Mouse (Mus musculus) liver, postnatal 0 days (tissue): ENCODE measurements around the gene Zeb2.

Experiments used
- CTCF ChIP-seq: sonication (generic); IDR thresholded peaks from 2 replicates; pipeline ENCODE4 v1.5.1; 2016; ENCODE audit warnings: antibody characterized with exemption, low read depth
- EP300 ChIP-seq: IDR thresholded peaks from 2 replicates; pipeline ENCODE4 v1.6.1; 2016; ENCODE audit warnings: antibody characterized with exemption, low read depth, mild to moderate bottlenecking

DNA sequence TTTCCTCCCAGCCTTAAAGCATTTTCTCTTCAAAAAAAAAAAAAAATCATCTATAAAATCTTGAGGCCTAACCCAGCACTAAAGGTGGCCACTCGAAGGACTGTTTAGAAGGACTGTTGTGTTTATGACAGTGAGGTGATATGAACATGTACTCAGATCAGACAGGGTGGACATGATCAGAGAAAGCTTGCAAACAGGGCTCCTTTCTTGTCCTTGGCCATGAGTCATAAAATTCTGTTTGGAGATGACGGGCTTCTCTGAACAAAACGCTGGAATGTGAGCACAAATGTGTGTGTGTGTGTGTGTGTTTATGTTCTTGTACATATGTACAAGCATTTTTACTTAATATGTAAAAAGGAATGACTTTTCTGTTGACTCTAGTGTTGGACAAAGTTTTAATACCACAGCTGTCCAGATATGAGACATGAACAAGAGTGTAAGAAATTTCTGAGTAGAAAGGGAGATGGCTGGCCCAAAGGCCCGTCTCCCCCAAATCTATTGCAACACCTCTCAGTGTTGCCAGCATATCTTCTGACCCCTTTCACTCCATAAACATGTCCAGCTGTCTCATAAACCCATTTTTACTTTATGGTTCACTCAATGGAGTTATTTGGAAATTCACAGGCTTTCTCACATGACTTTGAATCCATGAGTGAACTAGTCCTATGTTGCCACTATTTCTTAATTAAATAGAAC is 13.4 kb upstream of the Zeb2 start:
- no peak for TF ChIP-seq CTCF
- no peak for TF ChIP-seq EP300
